Mouse (Mus musculus) left cerebral cortex, postnatal 36 days (tissue): ENCODE measurements around the gene Pex10. TPM values are rescaled to one million over a fixed set of nuclear protein-coding genes. Genes with fewer than 3 reads are reported as not detected.

Experiments used
- DNase-seq, 2 experiments: peaks; one replicate each; pipeline ENCODE4 v3.0.0; 2021 to 2022; ENCODE audit warnings: low spot score in 2 of 2, mixed read lengths in 1 of 2
- intact Hi-C: fragments of 180-260 bp; cut with DNase I; formaldehyde crosslinking; loops from one replicate; pipeline ENCODE4 v1.15.1; 2025
- total RNA-seq, 2 experiments: library from RNA; stranded (reverse); gene quantifications; 2 replicates each; pipeline ENCODE4 v1.2.3; 2021

The Pex10 gene
- total RNA-seq, 2 experiments from 2014 or later = 17.4 to 19.5 TPM

- DNase-seq = no peak
- intact Hi-C loops = no loop called here
Observed at GRCm38 (mm10) chr4:155090147-155090546, 23.3 kb downstream of the Pex10 start.

GRCm38 (mm10) chr4:155090688-155091449, 24.1 kb downstream of the Pex10 start:
- intact Hi-C loops = no loop called here
- DNase-seq = no peak

GRCm38 (mm10) chr4:155092718-155093430, 26.1 kb downstream of the Pex10 start:
- no peak for DNase-seq
- intact Hi-C loops = no loop called here

- DNase-seq = no peak
- intact Hi-C loops = no loop called here
Observed at GRCm38 (mm10) chr4:155093431-155094149, 26.8 kb downstream of the Pex10 start.

- no peak for DNase-seq
- intact Hi-C loops = no loop called here
Observed at GRCm38 (mm10) chr4:155094565-155094964, 27.7 kb downstream of the Pex10 start.

GRCm38 (mm10) chr4:155095238-155095900, 28.6 kb downstream of the Pex10 start:
- DNase-seq = peak; percentile 82 to 85
- intact Hi-C loops = loop anchor here (1.0 to 5.0 kb wide), 2 partner anchors 57 to 154 kb away; partner anchors contain the start of gene Faap20

- intact Hi-C loops = loop anchor here (1.0 to 5.0 kb wide), 2 partner anchors 56 to 153 kb away; partner anchors contain the start of gene Faap20
- DNase-seq = no peak
Observed at GRCm38 (mm10) chr4:155095967-155096366, 29.2 kb downstream of the Pex10 start.

- no peak for DNase-seq
- intact Hi-C loops = loop anchor here (5.0 kb wide), 1 partner anchor 55 kb away; no protein-coding TSS in a partner anchor
Observed at GRCm38 (mm10) chr4:155097452-155097851, 30.6 kb downstream of the Pex10 start.

- no peak for DNase-seq
Observed at GRCm38 (mm10) chr4:155098572-155098971, 31.8 kb downstream of the Pex10 start.

GRCm38 (mm10) chr4:155107886-155108285, 41.1 kb downstream of the Pex10 start:
- intact Hi-C loops = no loop called here
- no peak for DNase-seq

More at GRCm38 (mm10) chr4:155098572-155098971, 31.8 kb downstream of the Pex10 start:
- intact Hi-C loops = loop anchor here (5.0 kb wide), 1 partner anchor 54 kb away; no protein-coding TSS in a partner anchor

- intact Hi-C loops = no loop called here
- DNase-seq = no peak
Observed at GRCm38 (mm10) chr4:155109471-155109870, 42.7 kb downstream of the Pex10 start.

GRCm38 (mm10) chr4:155113766-155114410, 47.1 kb downstream of the Pex10 start:
- intact Hi-C loops = no loop called here
- DNase-seq = peak in 1 of 2 experiments; percentile 37

- intact Hi-C loops = no loop called here
- DNase-seq = no peak
Observed at GRCm38 (mm10) chr4:155116607-155117006, 49.8 kb downstream of the Pex10 start.

- intact Hi-C loops = no loop called here
Observed at GRCm38 (mm10) chr4:155117396-155117978, 50.7 kb downstream of the Pex10 start.

GRCm38 (mm10) chr4:155118278-155118677, 51.5 kb downstream of the Pex10 start:
- no peak for DNase-seq
- intact Hi-C loops = no loop called here

More at GRCm38 (mm10) chr4:155117396-155117978, 50.7 kb downstream of the Pex10 start:
- no peak for DNase-seq

- intact Hi-C loops = loop anchor here (10.0 kb wide), 1 partner anchor 185 kb away; no protein-coding TSS in a partner anchor
- DNase-seq = no peak
Observed at GRCm38 (mm10) chr4:155120038-155120437, 53.2 kb downstream of the Pex10 start.

- intact Hi-C loops = loop anchor here (10.0 kb wide), 1 partner anchor 184 kb away; no protein-coding TSS in a partner anchor
- no peak for DNase-seq
Observed at GRCm38 (mm10) chr4:155120583-155120982, 53.8 kb downstream of the Pex10 start.

- DNase-seq = no peak
- intact Hi-C loops = loop anchor here (10.0 kb wide), 1 partner anchor 184 kb away; no protein-coding TSS in a partner anchor
Observed at GRCm38 (mm10) chr4:155121222-155121621, 54.4 kb downstream of the Pex10 start.
